Mouse (Mus musculus): ENCODE results near the gene Atg9b. TPM values are rescaled to one million over a fixed set of nuclear protein-coding genes. Genes with fewer than 3 reads are reported as not detected.
A peak's percentile ranks its signal among the peaks of the same experiment; 100 is the strongest.

Gene Atg9b
- polyA plus RNA-seq, 1 experiment from 2014 or later: 0.48 TPM

DNA sequence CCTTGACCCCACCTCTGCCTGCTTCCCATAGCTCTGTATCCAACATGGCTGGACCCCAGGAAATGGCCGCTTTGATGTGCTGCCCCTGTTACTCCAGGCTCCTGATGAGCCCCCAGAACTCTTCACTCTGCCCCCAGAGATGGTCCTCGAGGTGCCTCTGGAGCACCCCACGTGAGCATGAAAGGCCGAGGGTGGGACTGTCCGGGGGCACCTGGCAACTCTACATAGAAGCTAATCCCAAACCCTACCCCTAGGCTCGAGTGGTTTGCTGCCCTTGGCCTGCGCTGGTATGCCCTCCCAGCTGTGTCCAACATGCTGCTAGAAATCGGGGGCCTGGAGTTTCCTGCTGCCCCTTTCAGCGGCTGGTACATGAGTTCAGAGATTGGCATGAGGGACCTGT is 22.2 kb downstream of the Atg9b start:
- Histone ChIP-seq H3K27me3 (ENCODE audit: insufficient read depth, low read length) (no peaks in the 10 kb centered on the region), H3K4me3 (ENCODE audit: low read depth, low read length) (no peak overlapping the region), H3K9me3 (ENCODE audit: low read length) (no peaks in the 10 kb centered on the region), H3K4me2 (ENCODE audit: low read depth, low read length) (no peak overlapping the region), H3K27ac (ENCODE audit: low read depth) (no peak overlapping the region), H3K36me3 (replicated peaks; ENCODE audit: insufficient read depth, low read length) (no peaks in the 10 kb centered on the region), H3K4me1 (ENCODE audit: insufficient read depth) (no peaks in the 10 kb centered on the region; the same call in 1 of the 2 replicates), H3K9ac (replicated peaks) (no peak overlapping the region)
- DNase-seq (no peak), ATAC-seq (no peak)
- TF ChIP-seq CTCF (IDR thresholded peaks at IDR 0.05; ENCODE audit: low read depth) (no peak), EP300 (IDR thresholded peaks at IDR 0.05; ENCODE audit: low read depth) (no peak)
- WGBS (ENCODE audit: insufficient replicate concordance): 77% methylated on average over 9 of the region's 9 CpGs

DNA sequence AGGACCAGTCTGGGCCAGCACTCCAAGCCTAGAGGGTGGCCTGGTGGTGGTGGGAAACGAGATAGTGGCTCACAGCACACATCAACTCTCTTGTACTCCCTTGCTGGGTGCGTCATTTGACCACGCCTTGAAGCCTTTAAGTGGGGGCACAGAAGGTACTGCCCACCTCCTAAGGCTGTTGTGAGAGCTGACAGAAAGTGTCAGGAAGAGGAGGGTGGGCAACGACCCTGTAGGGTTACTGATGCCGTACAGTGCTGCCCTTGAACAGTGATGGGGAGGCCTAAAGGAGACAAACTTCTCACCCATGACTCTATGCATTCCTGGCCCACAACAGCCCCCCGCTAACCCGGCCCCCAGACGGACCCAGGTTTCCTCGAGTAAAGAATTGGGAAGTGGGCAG is 25.5 kb downstream of the Atg9b start:
- ATAC-seq (no peak), DNase-seq (no peak)
- no peaks in the 10 kb centered on the region for H3K36me3 ChIP-seq (replicated peaks; ENCODE audit: insufficient read depth, low read length)
- H3K27me3 ChIP-seq (ENCODE audit: insufficient read depth, low read length): no peaks in the 10 kb centered on the region
- H3K9me3 ChIP-seq (ENCODE audit: low read length): no peaks in the 10 kb centered on the region
- no peak for TF ChIP-seq CTCF (IDR thresholded peaks at IDR 0.05; ENCODE audit: low read depth)
- no peak for TF ChIP-seq EP300 (IDR thresholded peaks at IDR 0.05; ENCODE audit: low read depth)
- H3K4me2 ChIP-seq (ENCODE audit: low read depth, low read length): no peak overlapping the region
- no peak overlapping the region for H3K9ac ChIP-seq (replicated peaks)
- H3K4me3 ChIP-seq (ENCODE audit: low read depth, low read length): no peak overlapping the region
- no peak overlapping the region for H3K27ac ChIP-seq (ENCODE audit: low read depth)
- no peaks in the 10 kb centered on the region; the same call in 1 of the 2 replicates for H3K4me1 ChIP-seq (ENCODE audit: insufficient read depth)
- 66% methylated on average over 9 of the region's 9 CpGs for WGBS (ENCODE audit: insufficient replicate concordance)

GRCm38 (mm10) chr5:24365528-24365927 is 26.4 kb downstream of the Atg9b start:
- 0 out of 2 replicates have a peak overlapping the region, but pooled peaks have one; percentile 22 for H3K4me3 ChIP-seq (ENCODE audit: low read depth, low read length)
- WGBS (ENCODE audit: insufficient replicate concordance): 20% methylated on average over 5 of the region's 5 CpGs
- H3K9ac ChIP-seq (replicated peaks): no peak overlapping the region
- H3K9me3 ChIP-seq (ENCODE audit: low read length): no peaks in the 10 kb centered on the region
- ATAC-seq (no peak), DNase-seq (no peak)
- TF ChIP-seq CTCF (IDR thresholded peaks at IDR 0.05; ENCODE audit: low read depth) (no peak), EP300 (IDR thresholded peaks at IDR 0.05; ENCODE audit: low read depth) (no peak)
- no peaks in the 10 kb centered on the region; the same call in 1 of the 2 replicates for H3K4me1 ChIP-seq (ENCODE audit: insufficient read depth)
- no peaks in the 10 kb centered on the region for H3K27me3 ChIP-seq (ENCODE audit: insufficient read depth, low read length)
- peak overlapping the region; percentile 47 for H3K4me2 ChIP-seq (ENCODE audit: low read depth, low read length)
- peak overlapping the region; percentile 16; the same call in 1 of the 2 replicates for H3K27ac ChIP-seq (ENCODE audit: low read depth)
- H3K36me3 ChIP-seq (replicated peaks; ENCODE audit: insufficient read depth, low read length): no peaks in the 10 kb centered on the region

DNA sequence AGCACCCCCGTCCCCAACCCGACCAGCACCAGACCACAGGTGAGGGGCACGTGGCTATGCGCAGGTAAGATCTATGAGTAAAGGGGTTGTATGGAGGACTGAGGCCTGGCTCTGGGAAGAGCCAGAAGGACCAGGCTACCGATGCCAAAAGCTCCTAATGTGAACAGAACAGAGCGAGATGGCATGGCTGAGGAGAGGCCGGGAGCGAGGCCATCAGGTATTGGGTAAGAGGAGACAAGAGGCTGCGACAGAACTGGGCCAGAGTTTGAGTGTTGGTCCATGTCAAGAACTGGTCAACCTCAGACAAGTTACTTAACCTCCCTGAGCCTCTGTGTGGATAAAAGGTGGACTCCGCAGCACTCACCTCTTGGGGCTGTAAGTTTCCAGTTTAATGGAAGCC is 27.0 kb downstream of the Atg9b start:
- no peak for ATAC-seq
- no peak for DNase-seq
- Histone ChIP-seq H3K36me3 (replicated peaks; ENCODE audit: insufficient read depth, low read length) (no peaks in the 10 kb centered on the region), H3K9me3 (ENCODE audit: low read length) (no peaks in the 10 kb centered on the region), H3K9ac (replicated peaks) (no peak overlapping the region), H3K27me3 (ENCODE audit: insufficient read depth, low read length) (no peaks in the 10 kb centered on the region), H3K4me3 (ENCODE audit: low read depth, low read length) (peak overlapping the region; percentile 22; the same call in 1 of the 2 replicates), H3K27ac (ENCODE audit: low read depth) (peak overlapping the region; percentile 16; the same call in 1 of the 2 replicates), H3K4me2 (ENCODE audit: low read depth, low read length) (peak overlapping the region; percentile 47), H3K4me1 (ENCODE audit: insufficient read depth) (no peaks in the 10 kb centered on the region; the same call in 1 of the 2 replicates)
- WGBS (ENCODE audit: insufficient replicate concordance): 63% methylated on average over 10 of the region's 10 CpGs
- TF ChIP-seq CTCF (IDR thresholded peaks at IDR 0.05; ENCODE audit: low read depth): no peak
- TF ChIP-seq EP300 (IDR thresholded peaks at IDR 0.05; ENCODE audit: low read depth): no peak

- 73% methylated on average over 12 of the region's 12 CpGs for WGBS (ENCODE audit: insufficient replicate concordance)
- no peak within 1 kb of the TSS for H3K9ac ChIP-seq (replicated peaks)
- ATAC-seq (peak; percentile 41; the same call in 1 of the 2 replicates), DNase-seq (peak; percentile 35)
- TF ChIP-seq CTCF (IDR thresholded peaks at IDR 0.05; ENCODE audit: low read depth): no peak
- no peak for TF ChIP-seq EP300 (IDR thresholded peaks at IDR 0.05; ENCODE audit: low read depth)
- H3K4me3 ChIP-seq (ENCODE audit: low read depth, low read length): peak within 1 kb of the TSS; percentile 22; the same call in 1 of the 2 replicates
- H3K27me3 ChIP-seq (ENCODE audit: insufficient read depth, low read length): no peaks in the 10 kb centered on the region
- H3K36me3 ChIP-seq (replicated peaks; ENCODE audit: insufficient read depth, low read length): no peaks in the 10 kb centered on the region
- H3K4me2 ChIP-seq (ENCODE audit: low read depth, low read length): peak within 1 kb of the TSS; percentile 47
- H3K9me3 ChIP-seq (ENCODE audit: low read length): no peaks in the 10 kb centered on the region
- peak within 1 kb of the TSS; percentile 16; the same call in 1 of the 2 replicates for H3K27ac ChIP-seq (ENCODE audit: low read depth)
- no peaks in the 10 kb centered on the region; the same call in 1 of the 2 replicates for H3K4me1 ChIP-seq (ENCODE audit: insufficient read depth)
Observed at GRCm38 (mm10) chr5:24364508-24364907, 27.4 kb downstream of the Atg9b start, which contains the start of gene Nos3. TSS of gene Nos3 (plus strand) at chr5:24364810.

- no peak overlapping the region for H3K9ac ChIP-seq (replicated peaks)
- no peak for DNase-seq
- no peaks in the 10 kb centered on the region for H3K27me3 ChIP-seq (ENCODE audit: insufficient read depth, low read length)
- H3K36me3 ChIP-seq (replicated peaks; ENCODE audit: insufficient read depth, low read length): no peaks in the 10 kb centered on the region
- no peaks in the 10 kb centered on the region; the same call in 1 of the 2 replicates for H3K4me1 ChIP-seq (ENCODE audit: insufficient read depth)
- 64% methylated on average over 3 of the region's 3 CpGs for WGBS (ENCODE audit: insufficient replicate concordance)
- H3K9me3 ChIP-seq (ENCODE audit: low read length): no peaks in the 10 kb centered on the region
- no peak overlapping the region for H3K4me2 ChIP-seq (ENCODE audit: low read depth, low read length)
- H3K4me3 ChIP-seq (ENCODE audit: low read depth, low read length): no peak overlapping the region
- ATAC-seq: no peak
- no peak for TF ChIP-seq CTCF (IDR thresholded peaks at IDR 0.05; ENCODE audit: low read depth)
- no peak for TF ChIP-seq EP300 (IDR thresholded peaks at IDR 0.05; ENCODE audit: low read depth)
- H3K27ac ChIP-seq (ENCODE audit: low read depth): no peak overlapping the region
Observed at GRCm38 (mm10) chr5:24364061-24364460, 27.9 kb downstream of the Atg9b start.

All from liver, postnatal 0 days (tissue).